ENCODE assay signal across 8 mouse cellular contexts in the genomic region with DNA sequence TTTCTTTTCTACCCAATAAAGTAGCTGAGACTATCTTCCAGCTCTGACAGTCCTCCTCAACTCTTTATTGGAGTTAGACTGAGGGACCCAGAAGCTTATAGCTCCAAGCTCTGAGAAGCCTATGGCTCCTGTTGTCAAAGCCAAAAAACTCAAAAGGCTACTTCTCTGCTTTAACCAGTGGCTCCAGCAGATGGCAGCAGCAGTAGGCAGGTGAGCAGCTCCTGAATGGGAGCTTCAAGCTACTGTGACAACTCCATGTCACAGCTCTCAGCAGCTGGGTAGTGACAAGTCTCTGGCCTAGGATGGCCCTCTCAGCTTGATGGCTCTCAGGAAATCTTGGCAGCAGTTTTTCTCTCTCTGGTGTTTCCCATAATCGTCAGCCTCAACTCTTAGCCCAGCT. TPM values are rescaled to one million over a fixed set of nuclear protein-coding genes. Genes with fewer than 3 reads are reported as not detected.
A peak's percentile ranks its signal among the peaks of the same experiment; 100 is the strongest.
DNase-seq lines count a peak whose midpoint lies in the region; ATAC-seq and TF ChIP-seq lines count a peak whose summit lies in the region.
"Had no signal": no experiment of that assay in that cellular context is flagged by ENCODE, and none has a peak within 500 bp of the region (broad histone marks: within the 10 kb centered on the region; RNA-seq: fewer than 3 reads in every experiment).

No protein-coding gene starts in this region.

- no peaks in the 10 kb centered on the region for H3K36me3 ChIP-seq in ES-E14 (ENCODE audit: control insufficient read depth, insufficient read depth, low read length, poor library complexity, severe bottlenecking)
- H3K36me3 ChIP-seq in embryonic facial prominence, embryonic 11.5 days (replicated peaks; ENCODE audit: control insufficient read depth, insufficient read depth, low read depth, low read length) = no peaks in the 10 kb centered on the region
- H3K36me3 ChIP-seq: limb, embryonic 12.5 days had no signal

- H3K27me3 ChIP-seq in embryonic facial prominence, embryonic 11.5 days (ENCODE audit: control insufficient read depth, insufficient read depth, low read length) = no peaks in the 10 kb centered on the region
- H3K27me3 ChIP-seq: limb, embryonic 12.5 days had no signal

- DNase-seq in ES-E14 (ENCODE audit: low read depth, low spot score) = peak; percentile 66
- DNase-seq in adrenal gland, postnatal 14 days = peak; percentile 81
- DNase-seq in embryonic facial prominence, embryonic 11.5 days (ENCODE audit: low spot score) = peak; percentile 79
- peak; percentile 52 to 67 for DNase-seq in heart, postnatal 36 days
- DNase-seq in large intestine, adult 2 months (ENCODE audit: low read depth, low spot score) = peak; percentile 19
- peak; percentile 77 for DNase-seq in lung, postnatal 10 days
- DNase-seq in right cerebral cortex, adult 18-20 months = peak; percentile 83

- intact Hi-C loops in heart, postnatal 36 days (cut with DNase I) = loop anchor here (2.0 to 5.0 kb wide), 3 partner anchors 111 to 268 kb away; no protein-coding TSS in a partner anchor

- no peaks in the 10 kb centered on the region for H3K4me1 ChIP-seq in ES-E14 (ENCODE audit: control insufficient read depth in 2 of 2, insufficient read depth in 2 of 2, low read length in 2 of 2, poor library complexity in 1 of 2)
- no peaks in the 10 kb centered on the region for H3K4me1 ChIP-seq in embryonic facial prominence, embryonic 11.5 days (ENCODE audit: control insufficient read depth, insufficient read depth, low read length)
- H3K4me1 ChIP-seq: limb, embryonic 12.5 days had no signal

- WGBS in embryonic facial prominence, embryonic 11.5 days = 8% methylated on average over 1 of the region's 1 CpGs
- WGBS in large intestine, adult 2 months = 0% methylated on average over 1 of the region's 1 CpGs

- no peaks in the 10 kb centered on the region for H3K9me3 ChIP-seq in ES-E14 (ENCODE audit: control insufficient read depth, insufficient read depth, low read depth, low read length)
- H3K9me3 ChIP-seq in embryonic facial prominence, embryonic 11.5 days (replicated peaks; ENCODE audit: control insufficient read depth, low read length) = no peaks in the 10 kb centered on the region
- H3K9me3 ChIP-seq: limb, embryonic 12.5 days had no signal

- no peak overlapping the region for H3K4me2 ChIP-seq in embryonic facial prominence, embryonic 11.5 days (ENCODE audit: low read depth, low read length)
- H3K4me2 ChIP-seq: limb, embryonic 12.5 days had no signal

- in situ Hi-C loops in ES-E14 (cut with MboI; ENCODE audit: low sequenced_read_pairs in 2 of 2, unreplicated experiment in 2 of 2) = no loop called here

- ATAC-seq in embryonic facial prominence, embryonic 11.5 days (replicated peaks; ENCODE audit: insufficient number of reproducible peaks, low FRiP score, low TSS enrichment, low read depth) = no peak

- no peak overlapping the region for H3K4me3 ChIP-seq in ES-E14 (ENCODE audit: insufficient read depth in 1 of 2, low read depth in 1 of 2, low read length in 2 of 2, poor library complexity in 1 of 2, severe bottlenecking in 1 of 2)
- no peak overlapping the region for H3K4me3 ChIP-seq in embryonic facial prominence, embryonic 11.5 days (ENCODE audit: low read depth, low read length)
- H3K4me3 ChIP-seq: limb, embryonic 12.5 days had no signal

- no peak overlapping the region for H3K9ac ChIP-seq in ES-E14 (ENCODE audit: insufficient read depth, low read depth, low read length, poor library complexity, severe bottlenecking)
- H3K9ac ChIP-seq in embryonic facial prominence, embryonic 11.5 days (replicated peaks; ENCODE audit: low read length) = no peak overlapping the region
- H3K9ac ChIP-seq: limb, embryonic 12.5 days had no signal

- H3K27ac ChIP-seq in ES-E14 (ENCODE audit: insufficient read depth, low read depth, low read length, poor library complexity, severe bottlenecking) = no peak overlapping the region
- H3K27ac ChIP-seq in embryonic facial prominence, embryonic 11.5 days (replicated peaks; ENCODE audit: low read depth, low read length) = no peak overlapping the region
- H3K27ac ChIP-seq: limb, embryonic 12.5 days had no signal

TF ChIP-seq in ES-E14, 5 proteins besides CTCF, POLR2A, EP300 and RAD21:
- TF ChIP-seq ZC3H11A (IDR thresholded peaks at IDR 0.05; ENCODE audit: borderline replicate concordance, low read depth, low read length) = peak; percentile 60
- no peak for TF ChIP-seq HCFC1 (IDR thresholded peaks at IDR 0.05; ENCODE audit: borderline replicate concordance, insufficient read depth, low read length)
- TF ChIP-seq ZNF384 (IDR thresholded peaks at IDR 0.05; ENCODE audit: low read depth, low read length) = 0 out of 2 replicates have a peak, but pooled peaks have one; percentile 30

RNA-seq across cellular contexts. Expression of a gene that starts 27.1 kb away (rescaled TPM):
- 6.7 and 15.8 TPM in 2 replicates for total RNA-seq in ES-E14 (2012; rRNA removed)
- total RNA-seq in adrenal gland, postnatal 14 days (2021) = 1.2 and 1.7 TPM in 2 replicates
- polyA plus RNA-seq in embryonic facial prominence, embryonic 11.5 days (2014; fragmentation: Nextera tagmentation; extraction: Ambion mirVana) = 1.5 TPM in 2 replicates
- 1 to 10 TPM; 1.2 to 1.7 TPM for total RNA-seq in heart, postnatal 36 days (2021)
- 4.0 and 4.3 TPM in 2 replicates for polyA plus RNA-seq in large intestine, adult 2 months (2012; rRNA removed)

RNA-seq across cellular contexts. Expression of a gene that starts 58.8 kb away (rescaled TPM):
- 1.2 and 1.6 TPM in 2 replicates for total RNA-seq in ES-E14 (2012; rRNA removed)
- total RNA-seq in adrenal gland, postnatal 14 days (2021) = 2.9 and 3.2 TPM in 2 replicates
- 5.5 and 5.6 TPM in 2 replicates for polyA plus RNA-seq in embryonic facial prominence, embryonic 11.5 days (2014; fragmentation: Nextera tagmentation; extraction: Ambion mirVana)
- total RNA-seq in heart, postnatal 36 days (2021) = 1 to 10 TPM; 2.6 to 3.2 TPM
- 0.73 and 1.0 TPM in 2 replicates for polyA plus RNA-seq in large intestine, adult 2 months (2012; rRNA removed)

Comparison
In these comparisons a context has a peak if more than half of its experiments do, and no peak if none do; other contexts are left out.
1. DNase-seq: peak in every context shown above with its lines; median percentile 83 in right cerebral cortex, adult 18-20 months; 81 in adrenal gland, postnatal 14 days; 79 in embryonic facial prominence, embryonic 11.5 days; 77 in lung, postnatal 10 days; 66 in ES-E14; 60 in heart, postnatal 36 days; 19 in large intestine, adult 2 months.